Mouse (Mus musculus) cerebellum, adult 2 months (tissue): ENCODE measurements around the gene Etv6.

ENCODE experiments used
- CTCF ChIP-seq: fragments of 200-500 bp; IDR thresholded peaks from 2 replicates; pipeline ENCODE4 v1.5.1; 2011; ENCODE audit warnings: low read depth, mild to moderate bottlenecking, control low read depth, low read length, moderate library complexity, borderline replicate concordance; ENCODE audit not compliant: insufficient read depth
- POLR2A ChIP-seq: fragments of 200-500 bp; IDR thresholded peaks from 2 replicates; pipeline ENCODE4 v1.6.1; 2011; ENCODE audit warnings: low read length, control low read depth, borderline replicate concordance; ENCODE audit not compliant: insufficient read depth

- TF ChIP-seq POLR2A (no peak), CTCF (no peak)
Measured at GRCm38 (mm10) chr6:134219358-134219757, 183.9 kb downstream of the Etv6 start.
